Mouse (Mus musculus): Measurements from ENCODE around the gene Cd37. TPM values are rescaled to one million over a fixed set of nuclear protein-coding genes. Genes with fewer than 3 reads are reported as not detected.

The Cd37 gene
- polyA plus RNA-seq, 1 experiment from 2014 or later, result 0.88 TPM

DNA sequence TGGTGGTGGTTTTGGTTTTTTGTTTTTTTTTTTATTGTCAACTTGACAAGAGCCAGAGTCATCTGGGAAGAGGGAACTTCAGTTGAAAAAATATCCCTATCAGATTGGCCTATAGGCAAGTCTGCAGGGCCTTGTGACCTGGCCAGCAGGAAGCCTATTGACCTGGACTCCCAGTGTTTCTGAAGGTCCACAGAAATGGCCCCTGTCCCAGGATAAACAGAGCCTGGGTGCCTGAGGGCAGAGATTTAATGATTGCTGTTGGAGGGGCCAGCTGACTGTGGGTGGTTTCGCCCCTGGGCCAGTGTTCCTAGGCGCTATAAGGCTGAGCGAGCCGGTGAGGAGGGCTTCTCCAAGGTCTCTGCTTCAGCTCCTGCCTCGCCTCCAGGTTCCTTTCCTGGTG lies 25.2 kb downstream of the Cd37 start:
- Histone ChIP-seq H3K4me1 (peaks cover 48% of the 10 kb centered on the region), H3K36me3 (replicated peaks) (peaks cover 20% of the 10 kb centered on the region), H3K27me3 (replicated peaks; ENCODE audit: low read depth, poor library complexity, severe bottlenecking) (peaks cover 53% of the 10 kb centered on the region), H3K9me3 (no peaks in the 10 kb centered on the region), H3K4me3 (peak overlapping the region; percentile 5; the same call in 1 of the 2 replicates), H3K27ac (replicated peaks) (no peak overlapping the region)
- WGBS, result 43% methylated on average over 5 of the region's 5 CpGs
- no peak for DNase-seq (ENCODE audit: low spot score)

DNA sequence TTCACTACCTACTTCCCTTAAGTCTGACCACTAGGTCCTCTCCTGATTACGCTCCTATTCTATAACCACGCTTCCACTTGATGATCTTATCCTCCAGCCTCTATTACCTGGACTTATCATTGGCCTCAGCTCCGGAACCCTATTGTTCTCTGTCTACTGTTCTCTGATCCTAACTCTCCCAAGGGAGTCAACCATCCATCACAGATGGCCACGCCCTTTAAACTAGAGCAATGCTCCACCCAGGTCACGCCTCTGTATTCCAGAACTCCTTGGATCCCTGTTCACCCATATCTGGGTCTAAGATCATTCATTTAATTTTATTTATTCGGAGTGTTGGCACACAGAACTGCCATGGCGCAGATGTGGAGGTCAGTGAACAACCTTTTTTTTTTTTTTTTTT lies 26.6 kb downstream of the Cd37 start:
- Histone ChIP-seq H3K27me3 (replicated peaks; ENCODE audit: low read depth, poor library complexity, severe bottlenecking) (peaks cover 54% of the 10 kb centered on the region), H3K27ac (replicated peaks) (no peak overlapping the region), H3K36me3 (replicated peaks) (peaks cover 6% of the 10 kb centered on the region), H3K4me3 (no peak overlapping the region), H3K9me3 (no peaks in the 10 kb centered on the region), H3K4me1 (peaks cover 34% of the 10 kb centered on the region)
- WGBS, result 70% methylated on average over 7 of the region's 7 CpGs
- no peak for DNase-seq (ENCODE audit: low spot score)

DNA sequence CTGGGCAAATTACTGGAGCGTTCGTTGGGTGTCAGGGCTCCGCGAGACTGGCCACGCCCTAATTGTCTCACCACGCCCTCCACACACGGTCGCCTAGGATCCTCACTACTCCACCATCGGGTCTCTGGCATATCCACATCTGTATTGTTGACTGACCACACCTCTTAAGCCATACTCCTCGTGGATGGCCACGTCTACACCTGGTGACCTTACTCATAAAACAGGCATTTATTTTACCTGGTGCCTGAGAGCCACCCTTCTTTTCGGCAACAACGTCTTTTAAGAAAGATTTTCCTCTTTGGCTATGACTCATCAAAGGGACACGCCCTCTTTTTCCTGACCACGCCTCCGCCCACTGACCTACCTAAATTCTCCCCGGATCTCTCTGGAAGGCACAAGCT lies 27.1 kb downstream of the Cd37 start, which contains the start of gene Dkkl1:
Gene Dkkl1, minus strand, starts transcription at position 297 of the 401 bp plus-strand sequence.
- Histone ChIP-seq H3K36me3 (replicated peaks) (peaks cover 1% of the 10 kb centered on the region; the same call in 1 of the 2 replicates), H3K27ac (replicated peaks) (no peak within 1 kb of the TSS), H3K9me3 (no peaks in the 10 kb centered on the region), H3K4me1 (peaks cover 29% of the 10 kb centered on the region), H3K4me3 (peak within 1 kb of the TSS; percentile 41), H3K27me3 (replicated peaks; ENCODE audit: low read depth, poor library complexity, severe bottlenecking) (peaks cover 54% of the 10 kb centered on the region)
- 6% methylated on average over 17 of the region's 17 CpGs for WGBS
- DNase-seq (ENCODE audit: low spot score), result no peak

DNA sequence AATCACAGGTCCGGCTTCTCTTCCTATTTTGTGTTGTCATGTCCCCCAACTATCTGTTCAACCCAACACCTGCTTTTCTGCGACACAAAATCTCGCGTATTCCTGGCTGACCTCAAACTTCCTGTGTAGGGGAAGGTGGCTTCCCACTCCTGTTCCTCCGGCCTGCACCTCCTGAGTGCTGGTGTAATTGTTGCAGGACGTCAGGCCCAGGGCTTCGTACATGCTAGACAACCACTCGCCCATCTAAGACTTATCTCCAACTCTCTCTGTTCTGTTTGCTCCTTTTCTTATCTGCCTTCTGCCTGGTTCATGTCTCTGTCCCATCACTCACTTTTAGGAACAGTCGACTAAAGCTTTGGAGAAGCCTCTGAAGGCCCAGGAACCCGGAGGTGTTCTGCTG lies 27.8 kb downstream of the Cd37 start:
- 74% methylated on average over 10 of the region's 10 CpGs for WGBS
- no peaks in the 10 kb centered on the region for H3K9me3 ChIP-seq
- no peak for DNase-seq (ENCODE audit: low spot score)
- H3K4me3 ChIP-seq, result no peak overlapping the region
- H3K4me1 ChIP-seq, result peaks cover 24% of the 10 kb centered on the region
- no peak overlapping the region for H3K27ac ChIP-seq (replicated peaks)
- peaks cover 54% of the 10 kb centered on the region for H3K27me3 ChIP-seq (replicated peaks; ENCODE audit: low read depth, poor library complexity, severe bottlenecking)
- no peaks in the 10 kb centered on the region for H3K36me3 ChIP-seq (replicated peaks)

DNA sequence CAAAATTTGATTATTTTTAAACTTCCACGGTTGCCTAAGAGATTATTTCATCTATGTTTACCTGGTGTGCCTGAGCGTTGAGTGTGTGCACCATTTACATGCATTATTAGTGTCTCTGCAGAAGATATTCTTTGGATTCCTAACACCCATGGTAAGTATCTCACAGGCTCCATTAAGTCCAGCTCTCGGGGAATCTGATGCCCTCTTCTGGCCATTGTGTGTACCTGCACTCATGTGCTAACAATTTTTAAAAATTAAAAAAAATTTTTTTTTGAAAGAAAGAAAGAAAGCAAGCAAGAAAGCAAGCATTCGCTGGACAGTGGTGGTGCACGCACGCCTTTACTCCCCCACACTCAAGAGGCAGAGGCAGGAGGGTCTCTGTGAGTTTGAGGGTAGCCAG lies 30.7 kb downstream of the Cd37 start:
- DNase-seq (ENCODE audit: low spot score), result no peak
- H3K27ac ChIP-seq (replicated peaks), result no peak overlapping the region
- H3K4me1 ChIP-seq, result peaks cover 16% of the 10 kb centered on the region
- peaks cover 52% of the 10 kb centered on the region for H3K27me3 ChIP-seq (replicated peaks; ENCODE audit: low read depth, poor library complexity, severe bottlenecking)
- WGBS, result 80% methylated on average over 6 of the region's 6 CpGs
- H3K36me3 ChIP-seq (replicated peaks), result no peaks in the 10 kb centered on the region
- no peaks in the 10 kb centered on the region for H3K9me3 ChIP-seq
- H3K4me3 ChIP-seq, result no peak overlapping the region

DNA sequence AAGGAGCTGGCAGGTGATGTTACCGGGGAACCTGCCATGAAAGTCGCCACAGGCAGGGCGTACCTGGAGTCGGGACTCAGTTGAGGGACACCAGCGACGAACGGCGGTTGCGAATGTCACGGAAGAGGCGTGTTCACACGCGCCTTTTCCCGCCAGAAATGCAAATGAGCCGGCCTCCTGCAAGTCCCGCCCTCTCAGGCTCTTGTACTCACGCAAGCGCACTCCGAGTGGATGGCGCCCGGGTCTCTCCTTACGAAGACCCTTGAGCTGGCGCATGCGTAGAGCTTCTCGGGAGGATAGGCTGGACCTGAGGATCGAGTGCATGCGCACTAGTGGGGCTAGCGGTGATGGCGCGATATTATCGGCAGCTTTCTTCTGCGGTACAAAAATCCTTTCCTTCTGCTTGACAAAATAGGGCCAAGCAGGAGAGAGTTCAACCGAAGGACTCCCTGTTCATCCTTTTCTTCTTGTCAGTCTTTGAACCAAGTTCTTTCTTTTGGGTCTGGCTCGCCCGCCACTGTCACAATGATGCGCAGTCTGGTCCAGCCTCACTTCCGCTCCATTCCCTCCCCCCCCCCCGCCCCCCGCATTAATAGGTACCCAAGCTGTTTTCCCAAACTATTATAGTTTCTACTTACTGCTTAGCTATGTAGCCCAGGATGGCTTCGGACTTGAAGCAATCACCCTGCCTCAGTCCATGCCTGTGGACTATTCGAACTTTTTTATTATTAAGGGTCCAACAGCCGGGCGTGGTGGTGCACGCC lies 34.4 kb downstream of the Cd37 start, which contains the start of gene Ccdc155:
Gene Ccdc155, minus strand, starts transcription at position 513 of the 764 bp plus-strand sequence.
- no peaks in the 10 kb centered on the region for H3K36me3 ChIP-seq (replicated peaks)
- H3K4me1 ChIP-seq, result peaks cover 8% of the 10 kb centered on the region
- H3K27me3 ChIP-seq (replicated peaks; ENCODE audit: low read depth, poor library complexity, severe bottlenecking), result peaks cover 41% of the 10 kb centered on the region
- peak; percentile 99 for DNase-seq (ENCODE audit: low spot score)
- H3K27ac ChIP-seq (replicated peaks), result peak within 1 kb of the TSS; percentile 87
- no peaks in the 10 kb centered on the region for H3K9me3 ChIP-seq
- H3K4me3 ChIP-seq, result peak within 1 kb of the TSS; percentile 61
- WGBS, result 9% methylated on average over 44 of the region's 44 CpGs

DNA sequence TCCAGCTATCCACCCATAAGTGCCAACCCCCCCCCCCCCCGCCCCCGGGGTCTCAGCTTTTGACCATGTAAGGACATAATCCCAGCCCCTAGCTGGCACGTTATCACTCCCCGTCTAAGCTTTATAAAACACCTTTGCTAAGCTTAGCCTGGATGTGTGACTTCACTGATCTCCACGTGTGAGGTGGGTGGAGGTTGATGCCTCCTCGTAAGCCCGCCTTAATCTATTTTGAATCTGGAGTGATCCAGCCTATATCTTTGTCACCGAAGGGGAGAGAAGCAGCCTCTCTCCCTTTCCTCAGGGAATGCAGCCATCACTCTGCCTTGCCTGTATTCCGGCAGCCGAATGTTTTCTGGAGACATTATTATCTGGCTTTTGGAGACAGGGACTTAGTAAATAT lies 36.3 kb downstream of the Cd37 start:
- Histone ChIP-seq H3K27ac (replicated peaks) (no peak overlapping the region), H3K9me3 (no peaks in the 10 kb centered on the region), H3K36me3 (replicated peaks) (no peaks in the 10 kb centered on the region), H3K4me3 (no peak overlapping the region), H3K4me1 (peaks cover 15% of the 10 kb centered on the region), H3K27me3 (replicated peaks; ENCODE audit: low read depth, poor library complexity, severe bottlenecking) (peaks cover 36% of the 10 kb centered on the region)
- WGBS, result 59% methylated on average over 10 of the region's 10 CpGs
- DNase-seq (ENCODE audit: low spot score), result no peak

DNA sequence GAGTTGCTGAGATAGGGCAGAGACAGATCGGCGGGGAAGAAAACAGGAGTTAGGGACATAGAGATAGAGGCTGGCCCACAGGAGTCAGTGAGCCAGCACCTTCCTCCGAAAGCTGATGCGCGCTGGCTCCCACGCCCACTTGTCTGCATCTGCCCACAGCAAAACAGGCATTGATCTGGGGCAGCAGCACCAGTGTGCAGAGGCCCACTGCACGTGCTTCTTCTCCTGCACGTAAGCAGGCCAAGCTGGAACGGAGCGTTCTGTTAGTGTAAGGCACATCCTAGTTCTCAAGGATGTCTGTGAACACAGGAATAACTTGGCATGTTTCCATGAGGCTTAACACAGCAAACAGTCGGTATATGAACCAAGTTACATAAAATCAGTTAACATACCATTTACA lies 40.0 kb downstream of the Cd37 start:
- WGBS, result 81% methylated on average over 11 of the region's 11 CpGs
- no peaks in the 10 kb centered on the region for H3K9me3 ChIP-seq
- peaks cover 57% of the 10 kb centered on the region for H3K27me3 ChIP-seq (replicated peaks; ENCODE audit: low read depth, poor library complexity, severe bottlenecking)
- H3K36me3 ChIP-seq (replicated peaks), result no peaks in the 10 kb centered on the region
- DNase-seq (ENCODE audit: low spot score), result no peak
- H3K4me3 ChIP-seq, result no peak overlapping the region
- peaks cover 27% of the 10 kb centered on the region for H3K4me1 ChIP-seq
- H3K27ac ChIP-seq (replicated peaks), result no peak overlapping the region

DNA sequence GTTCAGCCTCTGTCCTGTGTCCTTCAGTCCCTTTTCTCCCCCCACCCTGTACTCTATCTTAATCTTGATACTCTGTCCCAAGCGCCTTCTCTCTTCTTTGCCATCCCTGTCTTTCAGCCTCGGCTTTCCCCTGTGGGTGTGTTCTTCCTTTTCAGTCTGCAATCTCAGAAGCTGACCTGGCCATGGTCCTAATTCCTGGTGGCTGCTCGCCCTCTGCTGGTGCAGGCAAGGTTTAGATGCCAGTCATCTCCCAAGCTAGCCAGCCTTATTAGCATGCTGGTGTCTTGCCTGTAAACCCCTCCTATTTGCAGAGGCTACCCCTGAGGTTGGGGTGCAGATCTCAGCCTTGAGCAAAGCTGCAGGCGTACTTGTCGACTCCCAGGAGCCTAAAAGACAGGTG lies 40.5 kb downstream of the Cd37 start:
- peaks cover 27% of the 10 kb centered on the region for H3K4me1 ChIP-seq
- peak; percentile 79 for DNase-seq (ENCODE audit: low spot score)
- H3K27ac ChIP-seq (replicated peaks), result peak overlapping the region; percentile 7; the same call in 1 of the 2 replicates
- H3K4me3 ChIP-seq, result no peak overlapping the region
- H3K36me3 ChIP-seq (replicated peaks), result no peaks in the 10 kb centered on the region
- 12% methylated on average over 5 of the region's 5 CpGs for WGBS
- peaks cover 59% of the 10 kb centered on the region for H3K27me3 ChIP-seq (replicated peaks; ENCODE audit: low read depth, poor library complexity, severe bottlenecking)
- no peaks in the 10 kb centered on the region for H3K9me3 ChIP-seq

DNA sequence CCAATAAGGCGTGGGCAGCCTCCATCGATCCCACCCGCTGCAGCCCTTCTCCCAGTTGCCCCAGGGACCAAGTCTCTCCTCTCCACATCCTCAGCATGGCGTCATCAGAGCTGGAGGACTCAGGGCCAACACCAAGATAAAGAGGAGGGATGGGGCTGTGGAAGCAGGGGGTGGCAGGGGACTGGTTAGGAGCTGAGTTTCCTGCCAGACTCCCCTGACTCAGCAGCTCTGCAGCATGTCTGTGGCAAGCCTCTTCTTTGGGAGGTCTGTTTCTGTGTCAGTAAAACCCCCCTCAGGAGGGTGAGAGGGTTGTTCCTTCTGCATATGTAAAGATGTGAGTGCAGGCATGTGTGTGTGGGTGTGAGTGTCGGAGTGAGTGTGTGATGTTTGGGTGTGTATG lies 41.9 kb downstream of the Cd37 start:
- H3K36me3 ChIP-seq (replicated peaks), result no peaks in the 10 kb centered on the region
- H3K4me1 ChIP-seq, result peaks cover 38% of the 10 kb centered on the region
- no peak for DNase-seq (ENCODE audit: low spot score)
- no peaks in the 10 kb centered on the region for H3K9me3 ChIP-seq
- peaks cover 51% of the 10 kb centered on the region for H3K27me3 ChIP-seq (replicated peaks; ENCODE audit: low read depth, poor library complexity, severe bottlenecking)
- no peak overlapping the region for H3K27ac ChIP-seq (replicated peaks)
- H3K4me3 ChIP-seq, result no peak overlapping the region
- WGBS, result 70% methylated on average over 5 of the region's 5 CpGs

DNA sequence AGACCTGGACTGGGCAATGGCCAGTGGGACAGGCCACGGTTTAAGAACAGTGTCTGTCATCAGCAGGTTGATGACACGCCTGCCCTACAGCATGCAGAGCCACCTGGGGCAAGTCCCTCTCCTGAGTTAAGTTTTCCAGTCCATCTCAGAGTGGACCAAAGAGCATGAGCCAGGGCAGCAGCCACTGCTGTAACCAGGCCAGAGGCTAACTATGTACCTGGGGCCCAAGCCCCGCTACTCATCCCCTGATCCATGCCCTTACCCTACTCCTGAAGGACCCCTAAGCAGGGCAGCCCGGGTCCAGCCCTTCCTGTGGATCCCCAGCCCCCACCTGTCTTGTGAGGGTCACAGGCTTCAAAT lies 42.8 kb downstream of the Cd37 start:
- Histone ChIP-seq H3K4me3 (no peak overlapping the region), H3K4me1 (peaks cover 46% of the 10 kb centered on the region), H3K27ac (replicated peaks) (0 out of 2 replicates have a peak overlapping the region, but pooled peaks have one; percentile 20), H3K36me3 (replicated peaks) (no peaks in the 10 kb centered on the region), H3K27me3 (replicated peaks; ENCODE audit: low read depth, poor library complexity, severe bottlenecking) (peaks cover 51% of the 10 kb centered on the region), H3K9me3 (no peaks in the 10 kb centered on the region)
- WGBS, result 83% methylated on average over 4 of the region's 4 CpGs
- DNase-seq (ENCODE audit: low spot score), result no peak

DNA sequence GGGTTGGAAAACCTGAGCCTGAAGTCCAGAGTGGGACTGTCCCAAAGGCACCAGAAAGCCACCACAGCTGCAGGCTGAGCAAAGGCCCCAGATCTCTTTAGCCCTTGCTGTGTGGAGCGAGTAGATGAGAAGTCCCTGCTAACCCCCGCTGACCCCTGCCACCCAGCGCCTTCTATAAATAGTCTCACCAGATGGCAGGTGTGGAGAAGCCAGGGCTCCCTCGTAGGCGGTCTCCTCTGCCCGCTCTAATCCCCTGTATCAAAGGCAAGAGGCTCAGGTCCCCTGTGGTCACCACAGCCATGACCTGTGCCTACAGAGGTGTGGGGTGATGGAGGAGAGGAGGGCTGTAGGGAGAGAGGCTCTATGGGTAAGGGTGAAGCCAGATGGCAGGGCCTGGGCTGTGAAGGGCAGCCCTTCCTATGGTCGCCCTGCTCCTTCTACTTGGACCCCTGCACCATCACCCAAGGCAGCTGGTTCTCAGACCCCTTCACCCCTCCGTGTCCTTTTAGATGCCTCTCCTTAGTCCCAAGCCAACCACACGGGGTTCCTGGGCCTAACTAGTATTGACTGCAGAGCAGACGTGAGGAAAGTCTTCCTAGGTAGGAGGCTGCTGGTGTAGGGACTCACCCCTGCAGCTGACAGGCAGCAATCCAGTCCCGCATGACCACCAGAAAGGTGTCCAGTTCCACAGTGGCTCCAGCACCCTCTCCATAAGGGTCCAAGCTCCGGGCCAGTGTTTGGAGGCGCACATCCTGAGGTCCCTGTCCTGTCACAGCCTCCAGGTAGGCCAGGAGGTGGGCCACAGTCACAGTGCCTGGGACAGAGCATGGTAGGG lies 43.4 kb downstream of the Cd37 start:
- Histone ChIP-seq H3K9me3 (no peaks in the 10 kb centered on the region), H3K4me1 (peaks cover 48% of the 10 kb centered on the region), H3K27ac (replicated peaks) (0 out of 2 replicates have a peak overlapping the region, but pooled peaks have one; percentile 20), H3K4me3 (no peak overlapping the region), H3K27me3 (replicated peaks; ENCODE audit: low read depth, poor library complexity, severe bottlenecking) (peaks cover 54% of the 10 kb centered on the region), H3K36me3 (replicated peaks) (no peaks in the 10 kb centered on the region)
- no peak for DNase-seq (ENCODE audit: low spot score)
- 54% methylated on average over 13 of the region's 13 CpGs for WGBS

Measured in embryonic facial prominence, embryonic 10.5 days (tissue).